Mouse (Mus musculus) kidney, postnatal 0 days (tissue): ENCODE results near the gene Yars. TPM values are rescaled to one million over a fixed set of nuclear protein-coding genes. Genes with fewer than 3 reads are reported as not detected.

Experiments used
- ATAC-seq: fragments of 200-750 bp; cut with Nextera tagmentation; replicated peaks from 2 replicates; pipeline ENCODE4 v1.8.0; 2017; ENCODE audit warnings: low read depth, moderate number of reproducible peaks, moderate TSS enrichment, moderate library complexity; ENCODE audit not compliant: low FRiP score
- DNase-seq: peaks from one replicate; pipeline ENCODE4 v3.0.0-alpha.2; 2016; ENCODE audit warnings: low spot score
- H3K27ac ChIP-seq: fragments of 300-500 bp; sonication (generic); 2 replicates; pipeline ENCODE4 v1.5.1; 2014; ENCODE audit warnings: mild to moderate bottlenecking
- H3K27me3 ChIP-seq: fragments of 300-500 bp; sonication (generic); 2 replicates; pipeline ENCODE4 v1.6.1; 2014; ENCODE audit warnings: low read length, mixed read lengths; ENCODE audit not compliant: insufficient read depth
- H3K36me3 ChIP-seq: fragments of 300-500 bp; sonication (generic); 2 replicates; pipeline ENCODE4 v1.6.1; 2014; ENCODE audit warnings: low read length, mixed read lengths; ENCODE audit not compliant: insufficient read depth
- H3K4me1 ChIP-seq: fragments of 300-500 bp; sonication (generic); replicated peaks from 2 replicates; pipeline ENCODE4 v1.6.1; 2014; ENCODE audit warnings: antibody characterized with exemption, low read length, mixed read lengths; ENCODE audit not compliant: insufficient read depth
- H3K4me2 ChIP-seq: fragments of 300-500 bp; sonication (generic); 2 replicates; pipeline ENCODE4 v1.6.1; 2014; ENCODE audit warnings: mild to moderate bottlenecking, low read length, moderate library complexity, mixed read lengths
- H3K4me3 ChIP-seq: fragments of 300-500 bp; sonication (generic); replicated peaks from 2 replicates; pipeline ENCODE4 v1.5.1; 2014; ENCODE audit warnings: low read depth, low read length
- H3K9ac ChIP-seq: fragments of 300-500 bp; sonication (generic); 2 replicates; pipeline ENCODE4 v1.6.1; 2014; ENCODE audit warnings: low read depth, low read length
- H3K9me3 ChIP-seq: fragments of 300-500 bp; sonication (generic); replicated peaks from 2 replicates; pipeline ENCODE4 v1.6.1; 2016; ENCODE audit warnings: low read length, inconsistent platforms, mixed read lengths
- CTCF ChIP-seq: IDR thresholded peaks from 2 replicates; pipeline ENCODE4 v1.5.1; 2016; ENCODE audit warnings: antibody characterized with exemption, low read depth, mild to moderate bottlenecking, moderate library complexity
- WGBS: fragments of 180-500 bp; shearing (Covaris S2); extraction: QIAGEN DNeasy Blood & Tissue Kit; methylation state at CpG from one replicate; pipeline ENCODE4 v1.1.7; 2014; 5-methylcytosine and 5-hydroxymethylcytosine counted together
- polyA plus RNA-seq: library from polyadenylated mRNA; unstranded; fragments of >200 nt; fragmentation: Nextera tagmentation; extraction: Ambion mirVana; gene quantifications from 2 replicates; pipeline ENCODE4 v1.2.1, GENCODE M21; 2015

The Yars gene
- polyA plus RNA-seq, 1 experiment from 2014 or later: 48.9 TPM

DNA sequence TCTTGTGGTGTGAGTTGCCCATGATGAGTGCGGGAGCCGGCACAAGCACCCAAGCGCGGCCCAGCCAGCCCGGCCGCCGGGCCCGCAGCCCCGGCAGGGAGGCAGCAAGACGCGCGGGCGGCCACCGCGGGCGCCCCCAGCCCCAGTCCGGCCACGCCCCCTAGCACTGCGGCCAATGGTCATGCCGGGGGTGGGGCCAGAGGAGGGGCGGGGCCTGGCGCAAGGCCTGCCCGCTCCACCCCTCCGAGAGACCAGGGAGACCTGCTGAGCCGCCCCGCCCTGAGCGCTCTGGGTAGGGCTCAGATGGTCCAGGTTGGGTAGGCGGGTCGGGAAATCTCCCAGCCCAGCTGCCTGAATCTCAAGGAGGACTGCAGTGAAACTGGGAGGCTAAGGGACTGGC, 49.5 kb downstream of the Yars start:
- peak; percentile 86 for ATAC-seq
- H3K4me3 ChIP-seq: peak overlapping the region; percentile 64
- peaks cover 24% of the 10 kb centered on the region for H3K4me1 ChIP-seq
- peak; percentile 95 for DNase-seq
- 0% methylated on average over 25 of the region's 29 CpGs for WGBS
- no peaks in the 10 kb centered on the region for H3K27me3 ChIP-seq
- H3K36me3 ChIP-seq: no peaks in the 10 kb centered on the region
- peak overlapping the region; percentile 77 for H3K27ac ChIP-seq
- H3K9ac ChIP-seq: peak overlapping the region; percentile 72
- no peak for TF ChIP-seq CTCF
- no peaks in the 10 kb centered on the region for H3K9me3 ChIP-seq
- H3K4me2 ChIP-seq: peak overlapping the region; percentile 92

DNA sequence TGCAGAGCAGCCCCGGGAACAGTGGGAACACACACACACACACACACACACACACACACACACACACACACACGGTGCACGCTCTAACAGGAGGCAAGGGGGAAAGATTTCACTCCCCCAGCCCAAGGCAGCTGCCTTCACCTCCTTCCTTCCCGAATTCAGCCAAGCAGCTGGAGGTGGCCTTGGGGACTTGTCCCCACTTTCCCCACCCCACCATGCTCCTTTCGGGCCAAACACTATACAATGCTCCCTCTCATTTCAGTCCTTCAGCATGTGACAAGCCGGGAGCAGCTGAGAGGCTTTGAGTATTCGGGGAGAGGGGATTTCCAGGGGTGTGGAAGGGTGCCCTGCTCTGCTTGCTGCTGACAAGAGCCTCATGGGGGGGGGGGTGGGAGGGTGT, 52.3 kb downstream of the Yars start:
- Histone ChIP-seq H3K9me3 (no peaks in the 10 kb centered on the region), H3K9ac (no peak overlapping the region), H3K27ac (no peak overlapping the region), H3K4me2 (no peak overlapping the region), H3K4me1 (peaks cover 18% of the 10 kb centered on the region), H3K4me3 (no peak overlapping the region), H3K36me3 (no peaks in the 10 kb centered on the region), H3K27me3 (no peaks in the 10 kb centered on the region)
- TF ChIP-seq CTCF: no peak
- DNase-seq (no peak), ATAC-seq (no peak)
- WGBS: 29% methylated on average over 7 of the region's 7 CpGs

DNA sequence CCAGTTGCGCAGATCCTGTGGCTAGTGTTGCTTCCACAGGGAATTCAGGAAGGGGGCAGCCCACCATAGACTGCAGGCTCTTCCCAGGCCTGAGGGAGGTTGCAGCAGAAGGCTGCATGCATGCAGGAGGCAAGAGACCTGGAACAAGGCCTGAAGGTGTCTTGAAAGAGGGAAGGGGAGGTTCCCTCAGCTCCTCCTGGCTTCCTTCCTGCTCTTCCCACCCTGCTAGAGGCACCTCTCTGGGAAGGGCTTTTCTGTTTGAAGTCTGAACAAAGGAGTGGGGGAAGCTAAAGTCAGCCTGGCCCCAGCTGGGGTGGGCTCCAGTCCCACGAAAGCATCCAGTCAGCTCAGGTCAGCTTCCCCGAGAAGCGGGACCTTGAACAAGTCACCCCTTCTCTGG, 52.8 kb downstream of the Yars start:
- Histone ChIP-seq H3K36me3 (no peaks in the 10 kb centered on the region), H3K27ac (no peak overlapping the region; the same call in 1 of the 2 replicates), H3K4me3 (no peak overlapping the region), H3K4me2 (no peak overlapping the region), H3K4me1 (peaks cover 19% of the 10 kb centered on the region), H3K27me3 (no peaks in the 10 kb centered on the region), H3K9me3 (no peaks in the 10 kb centered on the region), H3K9ac (no peak overlapping the region)
- ATAC-seq (no peak), DNase-seq (no peak)
- WGBS: 56% methylated on average over 4 of the region's 4 CpGs
- TF ChIP-seq CTCF: no peak

DNA sequence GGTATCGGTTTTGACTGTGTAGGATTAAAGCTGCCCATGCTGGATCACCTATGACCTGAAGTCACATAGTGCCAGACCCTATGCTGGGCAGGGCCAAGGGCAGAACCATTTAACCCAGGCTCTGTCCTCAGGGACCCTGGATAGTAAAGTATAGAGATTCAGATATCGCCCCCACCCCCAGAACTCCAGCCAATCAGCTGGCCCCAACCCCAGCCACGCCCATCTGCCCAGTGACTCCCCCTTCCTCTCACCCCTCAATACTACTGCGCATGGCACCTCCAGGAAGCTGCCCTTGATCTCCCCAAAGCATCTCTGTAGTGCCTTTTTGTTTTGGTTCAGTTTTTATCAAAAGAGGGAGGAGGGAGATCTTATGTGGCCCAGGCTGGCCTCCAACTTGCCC, 53.2 kb downstream of the Yars start:
- TF ChIP-seq CTCF: no peak
- Histone ChIP-seq H3K9me3 (no peaks in the 10 kb centered on the region), H3K27me3 (no peaks in the 10 kb centered on the region), H3K4me3 (no peak overlapping the region), H3K27ac (no peak overlapping the region), H3K9ac (no peak overlapping the region), H3K36me3 (no peaks in the 10 kb centered on the region), H3K4me1 (peaks cover 18% of the 10 kb centered on the region), H3K4me2 (no peak overlapping the region)
- DNase-seq (no peak), ATAC-seq (no peak)
- WGBS: 46% methylated on average over 4 of the region's 4 CpGs

DNA sequence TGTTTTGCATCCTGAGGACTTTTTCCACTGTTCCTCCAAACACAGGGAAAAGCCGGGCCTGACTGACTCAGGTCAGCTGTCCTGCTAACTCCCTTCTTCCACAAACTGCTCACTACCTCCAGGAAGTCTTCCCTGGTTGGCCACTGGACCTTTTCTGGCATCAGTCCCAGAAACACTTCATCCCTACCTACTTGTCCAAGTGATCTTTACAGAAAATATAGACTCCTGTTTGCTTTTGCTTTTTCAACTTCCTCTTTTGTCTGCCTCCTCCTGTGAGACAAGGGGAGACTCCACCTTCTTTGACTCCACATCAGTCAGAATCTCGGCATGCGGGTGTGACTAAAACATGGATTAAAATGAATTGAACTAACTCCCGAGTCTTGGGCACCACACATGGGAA, 55.2 kb downstream of the Yars start:
- Histone ChIP-seq H3K9ac (no peak overlapping the region), H3K27ac (no peak overlapping the region), H3K27me3 (no peaks in the 10 kb centered on the region), H3K4me3 (no peak overlapping the region), H3K36me3 (no peaks in the 10 kb centered on the region), H3K9me3 (no peaks in the 10 kb centered on the region), H3K4me1 (peaks cover 14% of the 10 kb centered on the region), H3K4me2 (no peak overlapping the region)
- TF ChIP-seq CTCF: no peak
- ATAC-seq (no peak), DNase-seq (no peak)
- 30% methylated on average over 4 of the region's 4 CpGs for WGBS

DNA sequence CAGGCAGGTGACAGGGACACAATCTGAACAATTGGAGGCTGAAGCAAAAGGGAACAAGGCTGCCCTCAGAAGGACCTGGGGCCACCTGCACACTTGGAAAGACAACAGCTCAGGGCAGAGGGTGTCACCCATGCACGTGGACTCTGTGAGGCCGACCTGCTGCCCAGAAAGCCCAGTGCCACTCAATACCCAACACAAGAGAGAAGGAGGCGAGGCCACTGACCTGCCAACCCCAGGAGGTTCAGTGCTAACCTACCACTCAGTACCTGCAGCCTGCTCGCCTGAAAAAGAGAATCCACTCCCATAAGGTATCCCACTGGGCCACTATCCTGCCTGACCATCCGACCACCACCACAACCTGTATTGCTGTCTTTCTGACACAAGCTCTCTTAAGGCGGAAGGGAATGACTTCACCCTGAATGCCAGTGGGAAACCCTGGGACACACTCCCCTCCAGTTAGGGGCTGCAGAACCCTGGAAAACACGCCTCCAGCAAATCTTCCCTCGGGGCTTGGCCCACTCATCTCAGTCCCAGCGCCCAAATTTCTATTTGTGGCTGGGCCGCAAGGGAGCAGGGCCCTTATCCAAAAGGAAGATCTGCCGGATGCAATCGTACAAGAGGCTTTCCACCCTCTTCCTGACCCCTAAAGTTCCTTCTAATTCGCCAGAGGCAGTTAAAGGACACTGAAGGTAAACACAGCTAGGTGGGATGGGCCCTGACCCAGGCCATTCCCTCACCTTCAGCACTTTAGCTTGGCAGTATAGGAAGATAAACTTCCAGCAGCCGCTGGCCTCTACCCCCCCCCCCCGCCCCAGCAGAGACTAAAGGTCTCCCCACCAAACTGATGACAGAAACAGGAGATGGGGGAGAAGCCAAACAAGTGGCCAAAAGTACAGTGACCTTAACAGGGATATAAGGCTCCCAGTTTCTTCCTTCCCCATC, 57.1 kb downstream of the Yars start:
- H3K27me3 ChIP-seq: no peaks in the 10 kb centered on the region
- H3K4me1 ChIP-seq: peaks cover 22% of the 10 kb centered on the region
- no peak for ATAC-seq
- WGBS: 45% methylated on average over 15 of the region's 15 CpGs
- no peak overlapping the region for H3K4me3 ChIP-seq
- DNase-seq: no peak
- no peak for TF ChIP-seq CTCF
- no peaks in the 10 kb centered on the region for H3K9me3 ChIP-seq
- H3K9ac ChIP-seq: peak overlapping the region; percentile 89; the same call in 1 of the 2 replicates
- H3K4me2 ChIP-seq: peak overlapping the region; percentile 93
- H3K36me3 ChIP-seq: no peaks in the 10 kb centered on the region
- H3K27ac ChIP-seq: 0 out of 2 replicates have a peak overlapping the region, but pooled peaks have one; percentile 13
